Mouse (Mus musculus) lung, postnatal 10 days (tissue): ENCODE data around the gene St6galnac5.
"Not testable (repeated sequence)": the region's sequence is repeated elsewhere in the genome, so short reads cannot be mapped to it uniquely, and the experiment has no call there.

ENCODE experiments used
- DNase-seq: peaks from one replicate; pipeline ENCODE4 v3.0.0; 2021

St6galnac5 gene

DNA sequence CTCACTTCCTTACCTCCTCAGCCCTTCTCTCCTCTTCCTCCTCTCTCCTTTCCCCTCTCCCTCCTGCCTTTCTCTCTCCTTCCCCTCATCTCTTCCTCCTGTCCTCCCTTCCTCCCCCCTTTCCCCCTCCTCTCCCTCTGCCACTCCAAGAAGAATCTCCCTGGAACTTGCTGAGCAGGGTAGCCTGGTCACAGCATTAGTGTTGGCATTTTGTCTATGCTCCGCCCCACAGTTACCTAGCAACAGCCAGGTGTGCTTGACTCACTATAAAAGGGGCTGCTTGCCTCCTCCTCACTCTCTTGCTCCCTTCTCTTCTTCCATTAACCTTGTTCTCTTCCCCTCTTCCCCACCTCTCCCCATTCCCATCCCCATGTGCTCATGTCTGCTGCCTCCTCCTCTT is 120.1 kb downstream of the St6galnac5 start:
- DNase-seq, result no peak

DNA sequence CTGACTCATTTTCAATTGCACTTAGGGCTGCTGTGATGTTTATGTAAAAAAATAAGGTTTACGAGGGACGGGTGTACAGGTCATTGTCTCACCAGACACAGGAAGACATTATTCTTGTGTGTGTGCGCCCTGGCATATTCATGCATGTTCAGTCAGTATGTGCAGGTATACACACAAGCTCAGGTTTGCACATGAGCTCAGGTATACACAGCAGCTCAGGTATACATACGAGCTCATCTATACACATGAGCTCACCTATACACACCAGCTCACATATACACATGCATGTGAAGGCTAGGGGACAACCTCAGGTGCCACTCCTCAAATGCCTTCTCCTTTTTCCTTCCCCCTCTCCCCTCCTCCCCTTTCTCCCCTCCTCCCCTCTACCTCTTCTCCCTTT is 120.6 kb downstream of the St6galnac5 start:
- no peak for DNase-seq

DNA sequence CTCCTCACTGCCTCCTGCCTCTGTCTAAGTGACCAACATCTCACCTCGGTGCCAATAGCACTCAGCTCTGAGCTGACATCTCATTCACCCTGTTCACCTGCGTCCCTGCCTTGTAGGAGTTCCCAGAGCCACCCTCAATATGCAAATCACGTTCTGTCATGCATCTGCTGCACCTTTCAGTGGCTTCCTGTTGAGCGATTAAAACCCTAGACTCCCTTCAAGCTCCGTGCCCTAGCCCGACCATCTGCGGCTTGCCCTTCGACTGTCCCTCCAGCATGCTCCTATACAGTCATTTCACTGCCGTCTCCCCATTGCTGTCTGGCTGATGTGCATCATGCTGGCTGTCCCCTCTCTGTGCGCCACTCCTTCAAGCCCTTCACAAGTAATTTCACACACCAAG is 126.0 kb downstream of the St6galnac5 start:
- DNase-seq, result no peak

DNA sequence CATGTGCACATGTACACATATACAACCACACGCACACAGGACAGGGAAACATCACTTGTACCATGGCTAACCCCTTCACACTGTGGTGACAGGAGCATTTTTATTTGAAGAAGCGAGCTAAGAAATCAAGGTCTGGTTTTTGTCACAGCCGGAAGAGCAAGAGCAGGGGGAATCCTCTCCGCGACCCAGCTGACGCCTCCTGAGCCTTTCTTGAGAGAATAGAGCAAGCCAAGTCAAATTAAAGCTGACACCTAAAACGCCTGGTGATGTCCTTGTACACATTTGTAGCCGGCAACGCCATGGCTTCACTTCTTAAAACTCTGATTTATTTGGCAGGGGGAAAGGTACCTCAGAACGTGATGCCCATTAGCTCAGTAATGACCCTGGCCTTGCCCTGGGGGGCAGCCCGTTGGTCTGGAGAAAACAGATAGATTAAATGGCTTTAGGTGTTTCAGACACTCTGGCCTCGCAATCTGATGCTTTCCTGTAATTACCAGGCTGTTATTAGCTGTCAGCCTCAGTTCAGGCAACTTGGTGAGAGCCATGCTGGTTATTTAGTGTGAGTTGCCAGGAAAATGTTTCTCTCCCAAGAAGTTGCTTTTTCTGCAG is 126.9 kb downstream of the St6galnac5 start:
- DNase-seq, result no peak

DNA sequence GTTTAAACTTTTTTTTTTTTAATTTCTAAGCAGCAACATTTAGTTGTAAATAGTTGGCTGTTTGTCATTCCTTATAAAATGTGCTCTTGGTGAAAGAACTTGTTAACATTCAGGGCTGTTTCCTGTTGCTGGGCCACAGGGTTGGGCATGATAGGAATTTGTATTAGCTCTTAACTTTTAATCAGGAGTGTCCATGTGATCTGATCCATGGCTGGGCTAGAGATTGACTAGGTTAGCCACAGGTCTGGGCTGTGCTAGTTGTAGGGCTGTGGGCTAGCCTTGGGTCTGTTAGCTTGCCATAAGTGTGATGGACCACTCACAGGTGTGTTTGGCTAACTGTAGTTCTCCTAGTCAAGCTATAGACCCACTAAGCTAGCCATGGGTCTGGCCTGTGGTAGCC is 138.1 kb downstream of the St6galnac5 start:
- no peak for DNase-seq

DNA sequence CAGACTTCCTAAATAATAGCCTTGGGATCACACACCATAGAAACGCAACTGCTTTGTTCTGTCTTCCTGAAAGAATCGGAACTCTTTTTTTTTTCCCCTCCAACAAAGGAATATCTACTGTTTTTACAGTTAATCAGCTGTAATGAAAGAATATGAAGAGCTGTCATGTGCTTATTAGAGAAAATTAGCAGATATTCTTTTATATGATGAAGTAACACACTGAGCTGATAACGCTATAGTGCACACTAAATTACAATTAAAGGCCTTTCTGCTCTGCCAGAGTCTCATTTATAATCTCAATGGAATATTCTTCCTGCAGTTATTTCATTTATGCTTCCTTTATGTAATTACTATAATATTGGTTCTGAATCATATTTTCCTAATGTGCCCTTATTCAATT is 139.4 kb downstream of the St6galnac5 start:
- no peak for DNase-seq

DNA sequence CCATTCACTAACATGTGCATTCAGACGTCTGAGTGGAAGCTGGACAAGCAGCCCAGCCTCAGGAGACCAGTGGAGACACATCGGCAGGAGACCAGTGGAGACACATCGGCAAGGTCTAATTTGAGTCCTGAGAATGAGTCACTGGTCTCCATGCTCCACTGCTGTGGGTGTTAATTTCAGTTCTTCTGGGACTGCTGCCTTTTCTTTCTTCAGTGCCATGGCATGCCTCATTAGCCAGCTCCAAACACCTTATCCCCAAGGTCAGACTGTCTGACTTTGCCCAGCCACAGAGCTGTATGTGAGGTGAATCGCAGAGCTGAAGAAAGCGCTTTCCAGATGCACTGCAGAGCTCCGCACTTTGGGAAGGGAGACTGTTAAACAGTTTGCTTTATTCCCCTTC is 140.8 kb downstream of the St6galnac5 start:
- no peak for DNase-seq

DNA sequence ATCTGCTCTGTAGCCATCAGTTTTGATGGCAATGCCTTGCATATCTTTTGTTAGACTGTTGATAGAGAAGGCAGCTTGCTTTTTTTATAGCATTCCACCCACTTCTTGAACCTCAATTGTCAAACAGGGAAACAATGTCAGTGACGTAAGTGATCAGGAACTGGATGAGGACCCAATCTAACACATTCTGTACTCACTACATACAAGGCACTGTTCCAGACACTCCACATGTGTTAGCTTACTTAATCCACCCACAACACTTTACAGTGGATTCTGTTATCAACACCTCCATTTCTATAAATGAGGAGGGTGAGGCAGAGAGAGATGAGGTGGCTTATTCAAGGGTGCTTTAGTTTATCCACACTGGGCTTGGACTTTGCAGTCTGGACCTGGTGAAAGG is 144.1 kb downstream of the St6galnac5 start:
- DNase-seq, result no peak

DNA sequence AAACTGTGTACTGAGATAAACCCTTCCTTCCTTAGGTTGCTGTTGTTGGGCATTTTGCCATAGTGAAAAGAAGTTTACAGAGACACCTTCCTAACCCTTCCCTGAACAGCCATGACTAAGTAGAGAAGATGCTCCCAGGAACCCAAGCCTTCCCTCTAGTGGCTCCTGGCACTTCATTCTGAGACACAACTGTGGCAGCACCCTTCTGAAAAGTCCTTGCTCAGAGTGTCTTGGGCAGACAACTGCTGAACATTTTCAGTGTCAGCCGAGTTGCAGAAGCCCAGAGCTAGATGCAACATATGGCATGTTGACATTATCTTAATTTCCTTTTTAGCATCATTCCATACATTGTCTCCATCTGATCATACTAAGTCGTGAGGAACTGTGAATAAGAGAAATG is 144.6 kb downstream of the St6galnac5 start:
- DNase-seq, result no peak

DNA sequence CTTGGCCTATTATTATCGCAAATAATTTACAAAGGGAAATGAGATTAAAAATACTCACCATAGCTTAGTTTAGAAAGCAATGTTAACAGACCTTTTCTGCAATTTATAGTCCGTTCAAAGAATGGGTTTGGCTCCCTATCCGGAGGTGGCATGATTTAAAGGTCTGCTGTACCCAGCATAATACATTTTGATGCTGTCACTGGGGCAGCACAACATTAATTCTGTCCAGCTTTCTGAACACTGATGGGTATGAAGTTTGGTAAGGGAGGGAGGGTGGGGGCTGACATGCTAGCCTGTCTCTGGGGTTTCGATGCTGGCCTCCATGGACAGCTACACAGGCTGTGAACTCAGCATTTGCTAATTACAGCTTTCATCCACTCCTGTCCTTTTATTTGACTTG is 149.6 kb downstream of the St6galnac5 start:
- DNase-seq, result no peak

DNA sequence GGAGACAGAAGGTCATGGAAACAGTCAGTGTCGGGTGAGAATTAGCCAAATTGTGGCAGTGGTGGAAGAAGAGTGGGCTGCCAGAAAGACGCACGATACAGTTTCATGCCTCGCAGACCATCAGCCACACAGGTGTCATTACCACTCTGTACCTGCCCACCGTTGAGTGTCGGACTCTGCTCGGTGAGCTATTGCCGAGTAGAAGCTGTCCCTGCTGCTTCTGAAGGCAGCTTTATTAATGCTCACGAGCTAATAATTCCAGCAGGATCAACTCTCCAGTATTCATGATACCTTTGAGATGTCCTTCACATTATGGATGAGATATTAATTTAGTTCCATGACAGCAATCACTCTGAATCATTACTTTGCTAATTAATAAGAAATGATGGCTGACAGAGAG is 150.1 kb downstream of the St6galnac5 start:
- DNase-seq, result no peak

DNA sequence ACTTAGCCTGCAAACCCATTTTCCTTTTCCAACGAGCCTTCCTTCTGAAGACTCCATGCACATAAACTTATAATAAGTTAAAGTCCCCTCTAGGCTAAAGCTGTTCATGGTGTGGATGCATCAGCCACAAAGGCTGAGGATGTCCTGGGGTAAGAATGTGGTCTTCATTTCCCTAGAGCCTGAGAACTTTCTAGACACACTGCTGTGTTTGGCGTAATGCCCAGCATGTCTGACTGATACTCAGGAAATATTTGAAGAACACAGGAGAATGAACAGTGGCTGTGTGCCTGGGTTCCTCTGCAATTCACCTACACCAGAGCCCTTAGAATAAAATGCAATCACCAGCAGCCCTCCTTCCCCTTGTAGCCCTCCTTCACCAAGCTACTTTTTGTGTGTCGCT is 150.7 kb downstream of the St6galnac5 start:
- DNase-seq, result no peak

DNA sequence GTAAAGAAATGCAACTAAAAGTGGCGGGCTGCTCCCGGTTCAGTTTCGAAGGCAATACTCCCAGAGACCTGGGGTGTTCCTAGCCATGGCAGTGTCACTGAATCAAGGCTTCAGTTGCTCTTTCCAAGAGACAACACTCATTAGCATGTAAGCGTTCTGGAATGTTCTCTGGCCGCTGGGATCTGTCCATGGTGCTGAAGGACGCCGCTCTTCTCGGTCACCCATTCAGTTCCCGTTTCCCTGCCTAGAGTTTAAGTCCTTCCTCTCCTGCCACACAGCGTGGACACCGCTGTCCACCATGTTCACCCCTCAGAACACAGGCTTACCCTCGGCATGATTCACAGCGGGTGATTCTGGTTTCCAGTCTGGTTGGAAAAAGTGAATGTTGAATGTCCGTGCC is 160.8 kb downstream of the St6galnac5 start:
- peak; percentile 83 for DNase-seq

DNA sequence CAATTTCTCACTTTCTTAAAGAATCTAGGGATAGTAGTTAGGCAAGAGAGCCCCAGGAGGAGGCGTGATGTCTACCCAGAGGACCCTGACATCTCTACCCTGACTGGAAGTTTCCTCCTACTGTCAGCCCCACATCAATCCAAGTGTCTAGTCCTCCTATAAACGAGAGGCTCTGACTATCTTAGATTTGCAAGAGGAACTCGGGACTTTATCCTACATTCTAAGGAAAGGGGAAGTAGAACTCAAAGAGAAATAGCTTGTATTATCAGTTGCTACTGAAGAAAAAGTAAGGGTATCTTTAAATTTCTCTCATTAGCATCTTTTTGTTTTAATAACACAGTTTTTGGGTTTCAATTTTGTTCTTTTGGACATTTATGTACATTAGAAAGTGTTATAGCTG is 161.6 kb downstream of the St6galnac5 start:
- DNase-seq, result no peak

DNA sequence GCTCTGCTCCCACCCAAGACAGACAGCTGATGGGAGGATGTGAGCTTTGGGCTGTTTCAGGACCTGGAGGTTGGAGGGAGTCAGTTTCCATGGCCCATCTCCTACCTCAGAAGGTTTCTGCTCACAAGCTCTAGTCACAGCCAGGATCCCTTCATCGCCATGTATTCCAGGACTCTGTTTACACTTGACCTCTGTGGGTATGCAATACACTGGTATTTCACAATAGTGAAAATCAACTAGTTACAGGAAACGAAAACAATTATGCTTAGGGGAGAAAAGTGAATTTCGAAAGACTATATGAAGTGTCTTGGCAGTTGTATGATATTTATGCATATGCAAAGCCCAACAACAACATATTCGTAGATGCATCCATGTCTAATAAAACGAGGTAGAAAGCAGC is 166.9 kb downstream of the St6galnac5 start:
- DNase-seq, result no peak

DNA sequence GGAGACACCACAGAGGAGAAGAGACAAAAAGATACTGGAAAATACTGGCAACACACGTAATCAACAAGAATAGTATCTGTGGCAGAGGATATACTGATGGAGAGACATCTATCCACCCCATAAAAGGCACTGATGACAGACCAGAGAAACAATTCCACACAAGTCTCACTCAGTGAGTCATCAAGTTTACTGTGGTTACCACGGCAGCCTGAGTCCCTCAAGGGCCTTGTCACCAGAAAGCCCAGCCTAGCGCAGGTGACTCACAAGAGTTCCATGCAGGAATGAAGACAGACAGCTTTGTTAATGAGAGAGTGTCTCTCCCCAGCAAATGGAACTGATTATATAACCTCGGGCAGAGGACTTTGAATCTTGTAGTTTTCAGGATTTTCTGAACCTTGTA is 168.1 kb downstream of the St6galnac5 start:
- no peak for DNase-seq

DNA sequence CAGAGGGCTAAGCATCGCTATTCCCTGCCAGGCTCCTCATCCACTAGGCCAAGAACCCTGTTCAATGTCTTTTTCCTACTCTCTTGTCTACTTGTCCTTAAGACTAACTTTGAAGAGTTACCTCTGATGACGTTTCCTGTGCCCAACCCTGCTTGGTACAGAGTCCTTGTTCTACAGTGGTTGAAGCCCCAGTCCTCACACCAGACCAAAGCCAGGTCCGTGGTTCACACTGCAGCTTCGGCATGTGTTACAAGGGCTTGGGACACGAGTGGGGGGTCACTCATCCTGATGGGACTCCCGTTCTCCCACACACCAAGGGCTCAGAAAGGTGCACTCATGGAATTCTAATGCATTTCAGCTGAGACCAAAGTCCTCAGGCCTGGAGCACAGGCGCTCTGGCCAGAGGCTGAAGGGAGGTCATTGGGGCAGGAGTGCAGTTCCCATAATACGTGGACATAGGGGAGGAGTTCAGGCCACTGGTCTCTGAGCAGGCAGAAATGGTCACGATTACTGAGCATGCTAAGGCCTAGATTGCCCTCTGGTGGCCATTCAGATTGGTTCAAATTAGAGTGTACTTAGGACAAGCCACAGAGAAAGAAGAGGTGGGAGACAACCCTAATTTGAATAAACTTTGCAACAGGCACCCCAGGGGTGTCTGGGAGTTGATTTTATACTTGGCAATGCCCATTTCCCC is 182.2 kb downstream of the St6galnac5 start:
- peak; percentile 66 for DNase-seq

DNA sequence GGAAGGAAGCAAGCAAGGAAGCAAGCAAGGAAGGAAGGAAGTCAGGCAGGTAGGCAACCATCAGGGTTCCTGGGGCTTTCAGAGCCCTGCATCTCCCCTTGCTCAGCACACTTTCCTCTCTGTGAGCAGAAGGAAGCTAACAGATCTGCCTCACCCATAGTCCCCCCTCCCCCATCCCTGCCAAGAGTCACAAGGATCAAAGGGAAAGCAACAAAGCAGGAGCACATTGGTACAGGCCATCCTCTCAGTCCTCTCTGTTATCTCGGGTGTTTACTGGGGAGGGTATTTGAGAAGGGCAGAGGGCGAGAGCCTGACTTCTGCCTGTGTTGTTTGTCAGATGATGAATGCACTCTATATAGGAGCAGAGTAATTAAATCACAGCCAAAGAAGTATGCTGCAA is 184.7 kb downstream of the St6galnac5 start:
- no peak for DNase-seq

DNA sequence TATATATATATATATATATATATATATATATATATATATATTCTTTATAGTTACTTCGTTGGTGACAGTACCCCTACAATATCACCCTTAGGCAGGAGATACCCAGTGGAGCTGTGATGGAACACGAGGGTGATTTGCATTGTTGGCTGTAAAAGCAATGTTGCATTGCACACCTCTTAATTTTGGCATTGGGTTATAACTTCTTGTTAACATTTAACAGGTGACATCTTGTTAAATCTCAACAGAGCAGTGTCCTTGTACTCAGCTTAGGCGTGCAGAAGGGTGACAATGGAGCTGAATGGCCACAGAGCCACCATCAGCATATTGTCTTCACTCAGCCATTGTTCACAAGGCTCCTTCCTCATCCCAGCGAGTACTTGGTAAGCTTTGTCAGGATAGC is 185.8 kb downstream of the St6galnac5 start:
- DNase-seq, result no peak

DNA sequence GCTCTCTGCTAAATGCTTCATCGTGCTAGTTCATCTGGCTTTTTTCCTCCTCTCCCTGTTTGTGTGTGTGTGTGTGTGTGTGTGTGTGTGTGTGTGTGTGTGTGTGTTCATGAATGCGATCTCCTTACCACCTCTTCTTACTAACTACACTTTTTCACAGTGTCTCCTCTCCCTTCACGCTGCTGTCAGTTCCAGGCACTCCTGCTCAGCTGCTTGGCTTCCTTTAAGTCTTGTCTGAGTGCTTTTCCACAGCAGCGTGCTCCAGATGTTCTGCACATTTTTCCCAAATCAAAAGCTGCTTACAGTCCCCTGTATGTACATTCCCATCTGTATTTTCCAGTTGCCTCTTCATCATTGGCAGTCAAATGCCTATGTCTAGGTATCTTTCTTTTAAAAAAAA is 189.0 kb downstream of the St6galnac5 start:
- DNase-seq, result no peak

DNA sequence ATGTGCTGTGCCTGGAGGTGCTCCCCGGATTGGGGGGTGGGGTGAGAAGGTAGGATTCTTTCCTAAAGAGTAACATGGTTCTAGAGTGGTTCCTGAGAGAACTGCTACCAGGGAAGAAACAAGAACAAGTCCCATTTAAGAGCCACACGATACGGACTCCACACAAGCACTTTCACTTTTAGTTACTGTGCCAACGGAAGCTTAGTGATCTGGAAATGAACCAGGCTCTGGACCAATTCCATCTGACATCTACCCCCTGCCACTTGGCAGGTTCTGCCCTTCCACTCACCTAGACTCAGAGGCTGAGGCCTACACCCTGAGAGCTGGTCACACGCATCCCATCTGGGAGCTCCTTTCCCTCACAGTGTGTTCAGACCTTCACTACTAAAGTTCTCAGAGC is 189.4 kb downstream of the St6galnac5 start:
- DNase-seq, result no peak

DNA sequence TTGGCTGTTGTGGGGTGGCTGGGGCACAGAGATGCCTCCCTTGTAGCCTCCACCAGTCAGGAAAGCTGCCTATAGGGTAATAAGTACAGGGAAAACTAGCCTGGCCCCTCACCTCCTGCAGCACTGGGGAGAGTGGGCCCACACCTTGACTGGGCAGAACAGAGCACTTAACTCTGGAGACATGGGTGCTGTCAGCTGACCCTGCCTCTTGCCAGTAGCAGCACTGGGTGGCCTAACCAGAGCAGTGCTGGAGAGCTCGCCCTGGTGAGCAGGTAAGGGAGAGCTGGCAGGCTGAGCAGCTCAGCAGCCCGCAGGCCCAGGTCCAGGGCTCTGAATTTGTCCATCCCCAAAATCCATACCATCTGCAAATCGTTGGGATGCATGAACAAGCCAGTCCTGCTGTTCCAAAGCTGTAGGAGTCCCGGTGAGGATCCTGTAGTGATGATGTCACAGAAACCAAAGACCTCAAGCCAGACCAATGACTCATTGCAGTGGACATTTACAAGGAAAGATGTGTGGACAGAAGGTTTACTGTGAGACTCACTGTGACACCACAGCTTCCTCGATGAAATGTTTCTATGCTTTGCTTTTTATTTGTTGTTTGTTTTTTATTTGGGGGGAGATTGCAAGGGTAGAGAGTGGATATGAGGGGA is 193.6 kb downstream of the St6galnac5 start:
- not testable (repeated sequence) for DNase-seq

DNA sequence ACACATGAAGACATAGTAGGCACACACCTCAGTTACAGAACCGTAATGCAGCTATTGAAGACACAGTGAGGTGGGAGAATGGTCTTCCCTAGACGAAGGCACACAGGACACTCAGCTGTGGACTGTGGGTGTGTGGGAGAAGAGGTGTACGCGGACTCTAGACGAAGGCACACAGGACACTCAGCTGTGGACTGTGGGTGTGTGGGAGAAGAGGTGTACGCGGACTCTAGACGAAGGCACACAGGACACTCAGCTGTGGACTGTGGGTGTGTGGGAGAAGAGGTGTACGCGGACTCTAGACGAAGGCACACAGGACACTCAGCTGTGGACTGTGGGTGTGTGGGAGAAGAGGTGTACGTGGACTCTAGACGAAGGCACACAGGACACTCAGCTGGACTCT is 197.7 kb downstream of the St6galnac5 start:
- DNase-seq, result not testable (repeated sequence)

DNA sequence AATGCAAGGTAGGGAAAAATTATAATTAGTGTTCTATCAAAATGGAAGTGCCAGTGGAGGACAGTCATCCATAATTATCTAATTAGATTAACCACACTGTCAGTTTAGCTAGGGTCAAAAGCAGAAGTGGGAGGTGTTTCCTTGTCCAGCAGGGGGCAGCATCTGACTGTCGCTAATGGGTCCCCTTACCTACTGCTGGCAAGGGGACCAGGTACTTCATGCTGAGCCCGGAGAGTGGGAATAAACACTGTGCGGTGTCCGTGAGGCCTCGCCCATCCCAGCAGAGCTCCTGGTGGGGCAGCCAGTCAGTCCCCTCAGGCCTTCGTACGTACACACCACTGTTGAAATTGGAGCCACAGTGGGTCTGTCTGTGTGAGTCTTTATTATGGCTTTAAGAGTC is 198.3 kb downstream of the St6galnac5 start:
- DNase-seq, result peak; percentile 76

DNA sequence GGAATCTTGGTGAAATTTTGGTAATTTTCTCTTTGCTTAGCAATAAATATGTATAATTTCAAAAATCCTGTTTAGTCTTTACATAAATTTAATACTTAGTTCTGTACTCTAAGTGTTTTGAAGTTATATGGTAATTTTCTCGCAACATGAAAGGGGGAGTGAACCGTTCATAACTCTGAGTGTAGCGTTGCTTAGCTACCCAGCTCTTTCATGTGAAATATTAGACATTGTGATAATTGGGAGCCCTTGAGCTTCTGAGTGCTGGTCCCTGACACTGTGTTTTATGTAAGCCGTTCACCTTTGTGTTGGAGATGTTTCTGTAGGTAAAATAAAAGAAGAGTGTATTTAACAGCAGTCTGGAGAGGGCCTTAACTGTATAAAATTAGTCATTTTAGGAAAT is 202.2 kb downstream of the St6galnac5 start:
- DNase-seq, result no peak
